Mouse (Mus musculus): Measurements from ENCODE around the gene Eepd1. TPM values are rescaled to one million over a fixed set of nuclear protein-coding genes. Genes with fewer than 3 reads are reported as not detected.
"Not testable (repeated sequence)": the region's sequence is repeated elsewhere in the genome, so short reads cannot be mapped to it uniquely, and the experiment has no call there.

Eepd1 gene
- 22.6 and 24.2 TPM in 2 replicates for polyA plus RNA-seq (2016; fragmentation: Nextera tagmentation; extraction: Ambion mirVana)

DNA sequence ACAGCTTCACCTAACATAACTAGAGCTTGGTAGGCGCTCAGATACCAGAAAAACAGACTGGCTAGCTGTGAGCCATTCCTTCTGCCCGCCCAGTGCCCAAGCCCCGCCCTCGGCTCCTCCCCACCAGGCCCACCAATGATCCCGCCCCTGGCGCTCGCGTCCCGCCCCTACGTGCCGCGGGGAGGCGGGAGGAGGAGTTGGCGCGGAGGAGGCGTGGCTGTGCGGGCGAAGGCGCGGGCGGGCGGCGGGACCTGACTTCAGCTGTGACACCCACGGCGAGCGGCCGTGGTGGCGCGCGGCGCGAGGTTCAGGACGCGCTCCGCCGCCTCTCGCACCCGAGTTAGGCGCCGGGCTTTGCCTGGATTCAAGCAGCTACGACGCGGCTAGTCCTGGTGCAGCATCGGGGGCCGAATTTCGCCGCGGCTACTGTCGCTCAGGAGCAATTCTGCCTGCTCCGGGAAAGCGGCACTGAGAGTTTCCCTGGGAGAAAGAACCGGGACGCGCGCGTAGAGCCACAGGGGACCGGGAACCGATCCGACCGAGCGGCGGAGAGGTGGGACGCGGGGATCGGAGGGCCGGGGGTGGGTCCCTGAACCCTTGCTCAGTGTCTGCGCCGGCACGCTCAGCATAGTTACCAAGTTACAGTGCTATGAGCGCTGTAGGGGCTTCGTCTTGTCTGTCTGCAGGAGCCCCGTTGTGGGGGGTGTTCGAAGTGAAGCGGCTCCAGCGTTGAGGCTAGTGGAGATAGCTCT is at the start of gene Eepd1:
Gene Eepd1, plus strand, starts transcription at position 204 of the 752 bp plus-strand sequence.
- Histone ChIP-seq H3K4me1 (peaks cover 47% of the 10 kb centered on the region), H3K27me3 (ENCODE audit: insufficient read depth, poor library complexity, severe bottlenecking) (no peaks in the 10 kb centered on the region), H3K27ac (peak within 1 kb of the TSS; percentile 88), H3K4me3 (peak within 1 kb of the TSS; percentile 72), H3K36me3 (no peaks in the 10 kb centered on the region), H3K9me3 (no peaks in the 10 kb centered on the region)
- DNase-seq (ENCODE audit: low spot score): peak; percentile 96
- WGBS: under 1% methylated on average over 75 of the region's 75 CpGs

DNA sequence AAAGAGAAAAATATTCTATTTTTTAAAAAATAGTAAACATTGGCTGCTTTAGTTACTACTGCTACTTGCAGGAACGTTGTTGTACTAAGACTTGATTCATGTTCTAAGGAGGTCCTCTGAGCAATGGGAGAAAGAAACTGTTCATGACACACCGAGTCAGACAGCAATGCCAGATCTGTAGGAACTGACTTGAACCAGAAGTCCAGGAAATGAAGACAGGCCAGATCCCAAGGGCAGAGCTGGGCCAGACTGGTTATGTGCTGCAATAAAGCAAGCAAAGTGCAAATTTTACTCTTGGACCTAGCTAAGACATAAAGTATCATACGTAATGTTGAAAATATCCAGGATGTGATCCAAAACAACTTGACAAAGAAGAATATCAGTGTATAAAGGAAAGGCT is 42.5 kb upstream of the Eepd1 start:
- H3K4me3 ChIP-seq: no peak overlapping the region
- no peaks in the 10 kb centered on the region for H3K27me3 ChIP-seq (ENCODE audit: insufficient read depth, poor library complexity, severe bottlenecking)
- no peaks in the 10 kb centered on the region for H3K4me1 ChIP-seq
- WGBS: 89% methylated on average over 3 of the region's 3 CpGs
- DNase-seq (ENCODE audit: low spot score): no peak
- H3K27ac ChIP-seq: no peak overlapping the region
- no peaks in the 10 kb centered on the region for H3K9me3 ChIP-seq
- H3K36me3 ChIP-seq: no peaks in the 10 kb centered on the region

DNA sequence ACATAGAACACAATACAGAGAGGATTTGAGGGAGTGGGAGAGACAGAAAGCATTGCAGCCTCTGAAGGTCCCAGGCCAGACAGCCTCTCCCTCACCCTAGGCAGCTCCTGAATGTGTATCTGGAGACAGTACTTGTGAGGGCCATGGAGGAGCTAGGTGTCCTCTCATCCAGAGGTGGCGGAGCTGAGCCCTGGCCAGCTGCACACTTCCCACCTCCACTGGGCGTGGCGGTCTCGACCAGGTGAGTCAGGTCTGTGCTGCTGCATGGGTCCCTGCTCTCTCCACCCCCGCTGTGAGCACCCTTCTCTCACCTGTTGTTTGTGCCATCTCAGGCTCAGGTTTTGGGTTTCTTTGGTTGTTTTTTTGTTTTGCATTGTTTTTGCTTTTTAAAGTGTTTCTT is 41.3 kb upstream of the Eepd1 start:
- not testable (repeated sequence) for H3K4me1 ChIP-seq; H3K27ac ChIP-seq; H3K4me3 ChIP-seq; H3K27me3 ChIP-seq (ENCODE audit: insufficient read depth, poor library complexity, severe bottlenecking); H3K36me3 ChIP-seq; DNase-seq (ENCODE audit: low spot score); H3K9me3 ChIP-seq
- 83% methylated on average over 5 of the region's 5 CpGs for WGBS

DNA sequence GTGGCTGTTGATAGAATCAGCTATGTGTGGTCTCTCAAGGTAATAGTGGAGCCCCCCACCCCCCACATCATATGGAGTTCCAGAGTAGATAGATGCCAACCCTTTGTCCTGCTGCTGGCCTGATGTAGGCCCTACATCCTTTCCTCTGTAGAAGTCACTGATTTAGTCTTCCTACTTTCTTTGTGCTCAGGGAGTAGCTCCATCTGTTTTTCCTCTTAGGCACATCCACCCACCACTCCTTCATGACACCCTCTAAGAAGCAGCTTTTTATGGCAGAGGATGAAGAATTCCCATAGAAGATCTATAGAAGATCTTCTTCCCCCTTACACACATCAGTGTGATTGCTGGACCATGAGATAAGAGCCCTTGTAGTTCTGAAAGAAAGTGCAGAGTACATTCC is 39.3 kb upstream of the Eepd1 start:
- no peak overlapping the region for H3K27ac ChIP-seq
- H3K4me3 ChIP-seq: no peak overlapping the region
- no peaks in the 10 kb centered on the region for H3K27me3 ChIP-seq (ENCODE audit: insufficient read depth, poor library complexity, severe bottlenecking)
- no peak for DNase-seq (ENCODE audit: low spot score)
- no peaks in the 10 kb centered on the region for H3K4me1 ChIP-seq
- no peaks in the 10 kb centered on the region for H3K36me3 ChIP-seq
- no peaks in the 10 kb centered on the region for H3K9me3 ChIP-seq

DNA sequence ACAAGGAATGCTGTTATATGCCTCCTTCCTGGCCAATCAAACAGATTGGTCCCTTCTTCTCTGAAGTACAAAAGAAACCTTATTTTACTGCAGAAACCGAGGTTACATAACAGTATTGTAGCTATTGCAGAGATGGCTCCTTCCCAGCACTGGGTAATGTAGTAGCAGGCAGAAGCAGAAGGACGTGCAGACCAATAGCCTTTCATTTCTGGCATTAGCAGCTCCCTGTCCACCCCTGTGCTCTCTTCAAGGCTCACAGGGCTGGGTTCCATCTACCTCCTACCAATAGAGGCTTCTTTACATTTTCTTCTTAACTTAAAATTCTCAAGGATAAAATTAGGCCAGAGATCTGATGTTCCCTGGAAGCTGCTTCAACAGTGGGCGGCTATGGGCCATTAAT is 38.3 kb upstream of the Eepd1 start:
- no peak overlapping the region for H3K27ac ChIP-seq
- 74% methylated on average over 3 of the region's 3 CpGs for WGBS
- DNase-seq (ENCODE audit: low spot score): no peak
- H3K4me3 ChIP-seq: no peak overlapping the region
- no peaks in the 10 kb centered on the region for H3K27me3 ChIP-seq (ENCODE audit: insufficient read depth, poor library complexity, severe bottlenecking)
- H3K4me1 ChIP-seq: no peaks in the 10 kb centered on the region
- H3K36me3 ChIP-seq: no peaks in the 10 kb centered on the region
- no peaks in the 10 kb centered on the region for H3K9me3 ChIP-seq

DNA sequence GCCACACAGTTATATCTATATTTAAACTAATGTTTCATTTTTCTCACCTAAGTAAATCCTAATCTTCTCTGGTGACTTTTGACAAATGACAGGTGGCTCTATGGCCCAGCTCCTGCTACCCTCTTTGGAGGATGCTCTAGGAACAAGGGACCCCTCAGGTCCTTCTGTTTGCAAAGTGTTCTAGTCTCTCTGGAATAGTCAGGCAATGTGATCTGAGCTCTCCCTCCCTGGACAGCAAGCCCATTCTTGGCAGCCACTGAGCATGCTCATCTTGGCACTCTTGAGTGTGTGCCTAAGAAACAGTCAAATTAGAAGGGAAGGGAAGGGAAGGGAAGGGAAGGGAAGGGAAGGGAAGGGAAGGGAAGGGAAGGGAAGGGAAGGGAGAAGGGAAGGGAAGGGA is 37.8 kb upstream of the Eepd1 start:
- H3K9me3 ChIP-seq: no peaks in the 10 kb centered on the region
- H3K27ac ChIP-seq: no peak overlapping the region
- H3K36me3 ChIP-seq: no peaks in the 10 kb centered on the region
- no peak for DNase-seq (ENCODE audit: low spot score)
- H3K27me3 ChIP-seq (ENCODE audit: insufficient read depth, poor library complexity, severe bottlenecking): no peaks in the 10 kb centered on the region
- no peak overlapping the region for H3K4me3 ChIP-seq
- H3K4me1 ChIP-seq: no peaks in the 10 kb centered on the region

DNA sequence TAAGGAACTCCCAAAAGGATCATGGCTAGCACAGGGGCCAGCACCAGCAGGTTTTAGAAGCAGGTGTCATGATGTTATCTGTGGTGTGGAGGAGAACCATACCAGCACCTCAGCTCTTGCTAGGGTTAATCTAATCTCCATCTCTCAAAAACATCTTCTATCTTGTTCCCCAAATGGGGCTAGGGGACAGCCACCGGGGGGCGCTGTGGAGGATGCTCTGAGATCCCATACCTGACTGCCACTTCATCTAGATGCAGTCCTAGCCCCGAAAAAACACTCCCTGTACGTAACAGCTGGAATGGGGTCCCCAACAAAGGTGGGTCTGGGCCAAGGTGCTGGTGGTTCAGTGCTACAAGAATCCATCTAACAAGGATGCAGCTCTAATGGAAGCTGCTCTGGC is 31.0 kb upstream of the Eepd1 start:
- Histone ChIP-seq H3K4me3 (no peak overlapping the region), H3K27ac (no peak overlapping the region), H3K27me3 (ENCODE audit: insufficient read depth, poor library complexity, severe bottlenecking) (no peaks in the 10 kb centered on the region), H3K36me3 (no peaks in the 10 kb centered on the region), H3K4me1 (no peaks in the 10 kb centered on the region), H3K9me3 (no peaks in the 10 kb centered on the region)
- DNase-seq (ENCODE audit: low spot score): no peak
- 57% methylated on average over 4 of the region's 4 CpGs for WGBS

DNA sequence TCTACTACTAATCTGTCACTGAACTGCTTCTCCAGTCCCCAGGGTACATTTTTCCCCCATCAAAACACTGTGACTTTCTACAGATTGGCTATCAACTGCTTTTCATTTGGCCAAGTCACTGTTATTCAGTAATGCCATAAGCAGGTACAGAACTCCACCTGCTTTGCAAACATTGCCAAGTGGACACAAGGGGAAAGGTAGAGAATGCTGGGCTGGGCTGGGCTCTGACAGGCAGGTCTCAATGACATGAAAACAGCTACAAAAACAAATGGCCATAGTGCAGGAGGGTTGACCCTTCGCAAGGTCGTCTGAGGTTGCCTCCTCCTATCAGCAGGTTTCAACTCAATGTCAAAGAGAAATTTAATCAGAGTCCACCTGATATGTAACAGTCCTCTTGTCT is 26.3 kb upstream of the Eepd1 start:
- WGBS: 73% methylated on average over 2 of the region's 2 CpGs
- H3K36me3 ChIP-seq: no peaks in the 10 kb centered on the region
- no peak for DNase-seq (ENCODE audit: low spot score)
- H3K9me3 ChIP-seq: no peaks in the 10 kb centered on the region
- H3K27ac ChIP-seq: no peak overlapping the region
- no peaks in the 10 kb centered on the region for H3K27me3 ChIP-seq (ENCODE audit: insufficient read depth, poor library complexity, severe bottlenecking)
- H3K4me3 ChIP-seq: no peak overlapping the region
- H3K4me1 ChIP-seq: no peaks in the 10 kb centered on the region

DNA sequence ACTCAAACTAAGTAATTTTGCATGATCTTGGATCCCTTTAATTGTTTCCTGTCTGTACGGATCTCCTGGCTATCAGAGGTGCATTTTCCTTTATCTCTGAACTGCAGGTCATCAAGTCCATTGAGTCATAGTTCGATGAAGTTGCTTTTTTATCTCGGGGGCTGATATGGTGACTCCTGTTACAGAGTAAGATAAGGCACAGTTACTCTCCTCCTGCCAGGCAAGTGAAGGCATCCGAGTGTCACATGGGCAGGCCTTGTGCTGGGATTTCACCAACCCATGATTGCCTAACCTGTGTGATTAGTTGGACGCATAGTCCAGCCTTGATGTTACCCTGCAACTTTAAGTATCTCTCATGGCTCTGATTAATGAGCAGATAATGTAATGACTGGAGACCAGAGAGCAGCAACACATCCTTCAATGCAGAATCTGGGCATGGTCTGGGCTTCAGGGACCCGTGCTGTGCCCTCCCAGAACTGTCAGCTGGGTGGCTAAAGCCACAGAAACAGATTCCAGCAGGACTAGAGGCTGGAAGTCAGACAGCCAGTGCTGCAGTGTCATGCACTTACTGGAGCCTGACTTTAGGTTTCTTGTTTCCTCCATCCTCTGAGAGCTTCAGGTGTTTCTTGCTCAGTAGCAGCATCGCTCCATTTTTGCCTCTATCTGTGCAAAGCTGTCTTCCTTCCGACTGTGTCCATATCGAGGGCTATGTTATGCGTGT is 20.4 kb upstream of the Eepd1 start:
- no peaks in the 10 kb centered on the region for H3K27me3 ChIP-seq (ENCODE audit: insufficient read depth, poor library complexity, severe bottlenecking)
- WGBS: 48% methylated on average over 10 of the region's 10 CpGs
- no peak for DNase-seq (ENCODE audit: low spot score)
- H3K9me3 ChIP-seq: no peaks in the 10 kb centered on the region
- peaks cover 8% of the 10 kb centered on the region for H3K4me1 ChIP-seq
- H3K27ac ChIP-seq: no peak overlapping the region; the same call in 1 of the 2 replicates
- no peaks in the 10 kb centered on the region for H3K36me3 ChIP-seq
- no peak overlapping the region for H3K4me3 ChIP-seq

DNA sequence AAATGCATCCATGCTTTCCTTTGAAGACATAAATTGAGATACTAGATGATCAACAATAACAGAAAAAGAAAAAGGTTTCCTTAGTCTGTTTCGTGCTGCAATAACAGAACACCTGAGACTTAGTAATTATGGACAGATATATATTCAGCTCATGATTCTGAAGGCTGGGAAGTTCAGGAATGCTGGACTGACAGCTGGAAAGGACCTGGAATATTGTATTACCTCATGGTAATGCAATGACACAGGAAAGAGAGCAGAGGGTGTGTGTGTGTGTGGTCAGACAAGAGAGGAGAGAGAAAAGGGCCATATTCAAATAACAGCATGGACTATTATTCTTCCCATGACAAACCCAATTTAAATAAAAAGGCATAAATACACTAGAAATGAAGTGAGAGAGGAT is 17.0 kb upstream of the Eepd1 start:
- no peak for DNase-seq (ENCODE audit: low spot score)
- no peak overlapping the region for H3K27ac ChIP-seq
- no peaks in the 10 kb centered on the region for H3K9me3 ChIP-seq
- 88% methylated on average over 1 of the region's 1 CpGs for WGBS
- no peaks in the 10 kb centered on the region for H3K27me3 ChIP-seq (ENCODE audit: insufficient read depth, poor library complexity, severe bottlenecking)
- no peaks in the 10 kb centered on the region for H3K36me3 ChIP-seq
- peaks cover 8% of the 10 kb centered on the region for H3K4me1 ChIP-seq
- no peak overlapping the region for H3K4me3 ChIP-seq

DNA sequence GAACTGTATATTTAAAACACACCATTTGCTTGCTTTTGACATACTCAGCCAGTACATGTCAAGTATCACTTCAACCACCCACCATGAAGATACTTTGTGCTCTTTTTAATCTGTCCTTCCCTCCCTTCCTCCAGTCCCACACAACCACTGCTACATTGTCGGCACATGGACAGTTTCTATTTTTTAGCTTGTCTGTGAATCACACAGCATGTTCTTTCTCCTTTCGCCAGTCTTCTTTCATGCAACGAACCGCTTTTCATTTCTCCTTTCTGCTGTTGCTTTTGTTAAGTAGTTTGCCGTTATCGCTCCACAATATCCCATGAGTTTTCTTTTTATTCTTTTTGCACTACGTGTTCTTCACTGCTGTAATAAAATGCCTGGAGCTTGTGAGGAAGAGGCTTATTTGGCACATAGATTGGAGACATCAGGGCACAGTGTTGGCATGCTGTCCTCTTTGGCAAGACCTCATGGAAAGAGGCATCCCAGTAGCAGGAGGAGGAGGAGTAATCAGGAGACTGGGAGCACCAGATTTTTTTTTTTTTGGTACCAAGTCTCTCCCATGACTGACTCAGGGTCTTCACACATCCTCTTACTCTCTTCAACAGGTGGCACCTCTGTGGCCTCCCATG is 1.8 kb upstream of the Eepd1 start:
- H3K4me3 ChIP-seq: no peak overlapping the region
- no peak for DNase-seq (ENCODE audit: low spot score)
- peaks cover 32% of the 10 kb centered on the region for H3K4me1 ChIP-seq
- no peak overlapping the region for H3K27ac ChIP-seq
- 93% methylated on average over 7 of the region's 7 CpGs for WGBS
- no peaks in the 10 kb centered on the region for H3K9me3 ChIP-seq
- H3K27me3 ChIP-seq (ENCODE audit: insufficient read depth, poor library complexity, severe bottlenecking): no peaks in the 10 kb centered on the region
- no peaks in the 10 kb centered on the region for H3K36me3 ChIP-seq

DNA sequence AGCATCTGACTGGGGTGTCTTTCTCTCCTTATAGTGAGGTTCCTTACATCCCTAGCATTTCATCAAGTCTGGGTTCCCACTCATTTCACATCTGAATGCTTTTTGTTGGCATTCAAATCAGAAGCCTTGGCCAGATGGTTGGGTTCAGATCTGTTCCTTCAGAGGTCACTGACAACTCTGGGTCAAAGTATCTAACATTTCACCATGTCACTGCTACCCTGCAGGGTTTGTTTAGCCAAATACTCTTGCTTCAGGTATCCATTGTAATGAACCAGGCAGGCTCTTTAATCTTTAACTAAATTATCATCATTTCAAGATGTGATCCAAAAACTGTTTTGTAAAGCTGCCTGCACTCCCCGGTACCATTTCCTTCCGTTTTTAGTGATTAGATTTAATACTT is 671 bp upstream of the Eepd1 start:
- H3K27ac ChIP-seq: no peak overlapping the region
- no peaks in the 10 kb centered on the region for H3K36me3 ChIP-seq
- no peak for DNase-seq (ENCODE audit: low spot score)
- H3K27me3 ChIP-seq (ENCODE audit: insufficient read depth, poor library complexity, severe bottlenecking): no peaks in the 10 kb centered on the region
- 86% methylated on average over 2 of the region's 2 CpGs for WGBS
- H3K9me3 ChIP-seq: no peaks in the 10 kb centered on the region
- no peak overlapping the region for H3K4me3 ChIP-seq
- peaks cover 44% of the 10 kb centered on the region for H3K4me1 ChIP-seq

DNA sequence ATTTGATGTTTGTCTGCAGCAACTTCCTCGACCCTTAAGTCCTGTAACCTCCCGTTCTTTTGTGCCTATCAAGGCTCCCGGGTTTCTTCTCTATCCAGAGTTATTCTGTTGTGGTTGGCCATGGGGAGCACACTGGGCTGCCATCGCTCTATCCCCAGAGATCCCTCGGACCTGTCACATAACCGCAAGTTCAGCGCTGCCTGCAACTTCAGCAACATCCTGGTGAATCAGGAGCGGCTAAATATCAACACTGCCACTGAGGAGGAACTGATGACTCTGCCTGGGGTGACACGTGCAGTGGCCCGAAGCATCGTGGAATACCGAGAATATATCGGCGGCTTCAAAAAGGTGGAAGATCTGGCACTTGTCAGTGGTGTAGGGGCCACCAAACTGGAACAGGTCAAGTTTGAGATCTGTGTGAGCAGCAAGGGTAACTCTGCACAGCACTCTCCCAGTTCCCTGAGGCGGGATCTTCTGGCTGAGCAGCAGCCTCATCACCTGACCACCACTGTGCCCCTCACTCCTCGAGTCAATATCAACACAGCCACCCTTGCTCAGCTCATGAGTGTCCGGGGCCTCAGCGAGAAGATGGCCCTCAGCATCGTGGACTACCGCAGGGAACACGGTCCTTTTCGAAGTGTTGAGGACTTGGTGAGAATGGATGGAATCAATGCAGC is 1.1 kb downstream of the Eepd1 start:
- H3K36me3 ChIP-seq: no peaks in the 10 kb centered on the region
- peak overlapping the region; percentile 72 for H3K4me3 ChIP-seq
- H3K27ac ChIP-seq: no peak overlapping the region
- no peaks in the 10 kb centered on the region for H3K27me3 ChIP-seq (ENCODE audit: insufficient read depth, poor library complexity, severe bottlenecking)
- 39% methylated on average over 22 of the region's 22 CpGs for WGBS
- no peak for DNase-seq (ENCODE audit: low spot score)
- no peaks in the 10 kb centered on the region for H3K9me3 ChIP-seq
- peaks cover 51% of the 10 kb centered on the region for H3K4me1 ChIP-seq

Measured in heart, embryonic 10.5 days (tissue).